17 mouse cellular contexts compared by ENCODE assay signal in the genomic region with DNA sequence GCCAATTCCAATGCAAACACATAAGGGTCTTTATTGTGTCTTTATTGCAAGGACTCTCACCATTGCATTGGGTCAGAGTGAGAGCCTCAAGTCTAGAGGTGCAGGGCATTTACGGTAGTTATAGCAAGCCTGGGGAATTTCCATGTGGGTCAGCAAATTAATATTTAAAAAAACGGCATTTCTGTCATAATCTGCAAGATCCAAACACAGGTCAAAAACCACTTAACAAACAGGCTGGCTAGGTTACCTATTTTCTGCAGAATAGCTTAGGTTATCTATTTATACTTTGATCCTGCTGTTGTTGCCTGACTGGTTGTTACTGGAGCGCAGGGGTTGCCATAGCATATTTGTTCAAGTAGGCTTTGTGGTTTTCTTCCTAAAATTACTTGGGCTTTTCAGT.
"Had no signal": no experiment of that assay in that cellular context is flagged by ENCODE, and none has a peak within 500 bp of the region (broad histone marks: within the 10 kb centered on the region; RNA-seq: fewer than 3 reads in every experiment).

No protein-coding gene starts in this region.

- H3K27ac ChIP-seq: lung, embryonic 15.5 days; macrophage; midbrain, embryonic 13.5 days; midbrain, embryonic 15.5 days; neural tube, embryonic 12.5 days; stomach, embryonic 15.5 days; stomach, postnatal 0 days had no signal

- ATAC-seq: lung, postnatal 0 days; midbrain, embryonic 13.5 days; midbrain, embryonic 15.5 days had no signal

- H3K4me3 ChIP-seq: lung, embryonic 15.5 days; megakaryocyte, embryonic 14.5 days; midbrain, embryonic 13.5 days; midbrain, embryonic 15.5 days; neural tube, embryonic 12.5 days; stomach, embryonic 15.5 days had no signal

- H3K4me1 ChIP-seq: lung, embryonic 15.5 days; megakaryocyte, embryonic 14.5 days; midbrain, embryonic 13.5 days; midbrain, embryonic 15.5 days; neural tube, embryonic 12.5 days; stomach, embryonic 15.5 days had no signal

- H3K9ac ChIP-seq: lung, embryonic 15.5 days; midbrain, embryonic 13.5 days; midbrain, embryonic 15.5 days; neural tube, embryonic 12.5 days; stomach, embryonic 15.5 days had no signal

- H3K9me3 ChIP-seq: lung, embryonic 15.5 days; midbrain, embryonic 13.5 days; midbrain, embryonic 15.5 days; neural tube, embryonic 12.5 days; stomach, embryonic 15.5 days had no signal

- DNase-seq: lung, adult 2 months; lung, postnatal 14 days; lung, postnatal 36 days; right cerebral cortex, postnatal 14 days; thymus, adult 2 months; thymus, postnatal 25 days; thymus, postnatal 4 days had no signal

- H3K4me2 ChIP-seq: lung, embryonic 15.5 days; midbrain, embryonic 11.5 days; midbrain, embryonic 13.5 days; midbrain, embryonic 15.5 days; neural tube, embryonic 12.5 days; stomach, embryonic 15.5 days had no signal

- H3K27me3 ChIP-seq: lung, embryonic 15.5 days; midbrain, embryonic 13.5 days; midbrain, embryonic 15.5 days; neural tube, embryonic 12.5 days; stomach, embryonic 15.5 days had no signal

- H3K36me3 ChIP-seq: lung, embryonic 15.5 days; neural tube, embryonic 12.5 days; stomach, embryonic 15.5 days had no signal
